Mouse (Mus musculus) thymus, postnatal 4 days (tissue): ENCODE measurements around the gene Kctd18.
"Not testable (repeated sequence)": the region's sequence is repeated elsewhere in the genome, so short reads cannot be mapped to it uniquely, and the experiment has no call there.

Experiments
- DNase-seq: peaks from one replicate; pipeline ENCODE4 v3.0.0; 2021

Kctd18 gene

GRCm38 (mm10) chr1:58018856-58019255, at the start of gene Kctd18:
Gene Kctd18, minus strand, starts transcription at chr1:58018956.
- DNase-seq = no peak

- DNase-seq = no peak
Observed at GRCm38 (mm10) chr1:58065606-58066005, 46.9 kb upstream of the Kctd18 start.

- DNase-seq = no peak
Observed at GRCm38 (mm10) chr1:58065151-58065550, 46.4 kb upstream of the Kctd18 start.

- DNase-seq = no peak
Observed at GRCm38 (mm10) chr1:58062131-58062530, 43.4 kb upstream of the Kctd18 start.

- no peak for DNase-seq
Observed at GRCm38 (mm10) chr1:58058846-58059245, 40.1 kb upstream of the Kctd18 start.

- DNase-seq = no peak
Observed at GRCm38 (mm10) chr1:58056939-58057338, 38.2 kb upstream of the Kctd18 start.

GRCm38 (mm10) chr1:58056074-58056807, 37.5 kb upstream of the Kctd18 start:
- no peak for DNase-seq

GRCm38 (mm10) chr1:58055598-58055997, 36.8 kb upstream of the Kctd18 start:
- no peak for DNase-seq

- DNase-seq = no peak
Observed at GRCm38 (mm10) chr1:58049126-58049525, 30.4 kb upstream of the Kctd18 start.

- DNase-seq = no peak
Observed at GRCm38 (mm10) chr1:58046721-58047290, 28.1 kb upstream of the Kctd18 start.

GRCm38 (mm10) chr1:58045546-58045945, 26.8 kb upstream of the Kctd18 start:
- DNase-seq = no peak

GRCm38 (mm10) chr1:58045076-58045475, 26.3 kb upstream of the Kctd18 start:
- DNase-seq = no peak

GRCm38 (mm10) chr1:58037306-58037705, 18.6 kb upstream of the Kctd18 start:
- DNase-seq = not testable (repeated sequence)

- peak; percentile 82 for DNase-seq
Observed at GRCm38 (mm10) chr1:58031160-58031769, 12.5 kb upstream of the Kctd18 start.

- no peak for DNase-seq
Observed at GRCm38 (mm10) chr1:58030156-58030871, 11.6 kb upstream of the Kctd18 start.

- DNase-seq = peak; percentile 17
Observed at GRCm38 (mm10) chr1:58029636-58030117, 10.9 kb upstream of the Kctd18 start, which contains the start of gene Aox1. Gene Aox1, plus strand, starts transcription at chr1:58029931.

- DNase-seq = no peak
Observed at GRCm38 (mm10) chr1:58027707-58028106, 9.0 kb upstream of the Kctd18 start.

- not testable (repeated sequence) for DNase-seq
Observed at GRCm38 (mm10) chr1:58006388-58006787, 12.4 kb downstream of the Kctd18 start.

GRCm38 (mm10) chr1:57998146-57998545, 20.6 kb downstream of the Kctd18 start:
- DNase-seq = no peak

GRCm38 (mm10) chr1:57996133-57996615, 22.6 kb downstream of the Kctd18 start:
- no peak for DNase-seq

- DNase-seq = peak; percentile 97
Observed at GRCm38 (mm10) chr1:57995432-57996132, 23.2 kb downstream of the Kctd18 start, which contains the start of gene Sgo2a. Gene Sgo2a, plus strand, starts transcription at chr1:57995971.

GRCm38 (mm10) chr1:57991277-57991676, 27.5 kb downstream of the Kctd18 start:
- DNase-seq = no peak
